Mouse (Mus musculus) retina, postnatal 1 day (tissue): Measurements from ENCODE around the gene Msln.
"Not testable (repeated sequence)": the region's sequence is repeated elsewhere in the genome, so short reads cannot be mapped to it uniquely, and the experiment has no call there.

ENCODE experiments used
- DNase-seq: peaks from one replicate; pipeline ENCODE4 v3.0.0-alpha.2; 2012

Gene Msln

DNA sequence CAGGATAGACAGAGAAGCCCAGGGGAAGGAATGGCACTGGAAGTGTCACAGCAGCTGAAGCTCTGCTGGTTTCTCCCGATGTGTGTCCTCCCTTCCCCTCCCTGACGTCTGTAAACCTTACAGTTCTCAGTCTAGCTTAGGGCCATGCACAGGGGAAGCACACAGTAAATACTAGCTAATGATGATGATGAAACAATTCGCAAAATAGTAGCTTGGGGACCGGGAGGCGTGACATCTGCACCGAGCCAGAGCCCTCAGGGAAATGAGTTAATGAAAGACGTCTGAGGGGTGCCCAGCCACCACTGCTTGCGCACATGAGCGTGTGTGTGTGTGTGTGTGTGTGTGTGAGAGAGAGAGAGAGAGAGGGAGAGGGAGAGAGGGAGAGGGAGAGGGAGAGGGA, 15.2 kb upstream of the Msln start:
- DNase-seq, result no peak

DNA sequence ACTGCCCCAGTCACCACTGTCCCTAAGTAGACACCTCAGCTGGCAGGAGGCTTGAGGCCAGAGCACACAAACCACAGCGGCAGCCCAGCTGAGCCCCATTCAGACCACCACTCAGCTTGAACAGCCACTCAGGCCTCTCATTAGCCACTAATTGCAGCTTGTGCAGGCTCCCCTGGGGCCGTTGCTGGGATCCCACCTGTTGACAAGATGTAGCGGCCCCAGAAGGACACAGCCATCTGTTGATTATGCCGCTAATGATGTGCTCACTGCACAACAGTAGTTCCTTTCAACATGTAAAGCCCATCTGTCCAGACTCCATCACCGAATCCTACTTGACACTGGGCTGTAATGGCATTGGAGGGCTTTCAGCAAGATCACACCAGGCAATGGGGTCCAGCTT, 11.7 kb upstream of the Msln start:
- peak; percentile 97 for DNase-seq

DNA sequence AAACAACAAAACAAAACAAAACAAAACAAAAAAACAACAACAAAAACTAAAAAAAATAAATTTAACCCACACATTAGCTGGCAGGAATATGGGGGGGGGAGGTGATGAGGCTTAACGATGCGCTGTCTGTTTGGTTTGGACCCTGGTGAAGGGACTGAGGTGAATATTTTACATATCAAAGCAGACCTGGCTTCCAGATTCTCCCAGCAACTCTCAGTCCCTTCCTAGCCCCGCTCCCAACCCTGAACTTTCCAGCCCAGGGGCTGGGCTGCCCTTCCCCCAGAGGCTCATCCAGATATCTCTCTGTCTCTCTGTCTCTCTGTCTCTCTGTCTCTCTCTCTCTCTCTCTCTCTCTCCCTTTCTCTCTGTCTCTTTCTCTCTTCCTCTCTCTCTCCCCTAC, 8.4 kb upstream of the Msln start:
- no peak for DNase-seq

DNA sequence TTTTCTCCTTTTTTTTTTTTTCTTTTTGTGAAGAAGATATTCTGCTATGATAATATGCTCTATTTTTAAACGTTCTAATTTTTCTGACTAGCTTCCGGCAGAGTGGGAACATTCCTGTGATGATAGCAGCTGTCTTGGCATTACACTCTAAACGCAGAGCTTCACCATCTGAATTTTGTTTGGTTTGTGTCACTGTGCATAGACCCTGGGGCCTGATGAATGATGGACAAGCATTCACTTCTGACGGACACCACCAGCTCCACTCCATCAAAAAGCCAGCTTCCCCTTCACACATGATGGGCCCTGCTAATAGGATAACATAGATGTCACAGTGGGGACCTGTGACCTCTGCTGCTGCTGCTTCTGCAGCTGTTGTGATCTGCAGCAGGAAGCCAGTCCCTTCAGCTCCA, 7.4 kb upstream of the Msln start:
- peak; percentile 64 for DNase-seq

DNA sequence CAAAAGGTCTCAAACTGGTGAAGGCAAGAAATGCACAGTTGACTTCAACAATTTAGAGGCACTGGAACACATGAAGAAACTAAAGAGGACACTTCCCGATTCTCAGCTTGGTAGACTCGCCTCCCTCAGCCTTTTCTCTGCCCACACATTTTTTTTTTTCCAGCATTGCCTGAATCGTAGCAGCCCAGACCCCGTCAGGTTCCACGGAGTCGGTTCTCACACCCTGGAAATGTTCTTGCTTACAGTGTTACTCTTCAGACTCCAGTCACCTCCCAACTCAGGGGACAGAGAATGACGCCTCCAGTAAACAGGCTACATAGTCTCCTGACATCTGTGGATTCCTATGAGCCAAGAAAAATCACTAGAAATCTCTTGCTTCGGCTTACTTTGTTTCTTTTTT, 6.0 kb upstream of the Msln start:
- no peak for DNase-seq

DNA sequence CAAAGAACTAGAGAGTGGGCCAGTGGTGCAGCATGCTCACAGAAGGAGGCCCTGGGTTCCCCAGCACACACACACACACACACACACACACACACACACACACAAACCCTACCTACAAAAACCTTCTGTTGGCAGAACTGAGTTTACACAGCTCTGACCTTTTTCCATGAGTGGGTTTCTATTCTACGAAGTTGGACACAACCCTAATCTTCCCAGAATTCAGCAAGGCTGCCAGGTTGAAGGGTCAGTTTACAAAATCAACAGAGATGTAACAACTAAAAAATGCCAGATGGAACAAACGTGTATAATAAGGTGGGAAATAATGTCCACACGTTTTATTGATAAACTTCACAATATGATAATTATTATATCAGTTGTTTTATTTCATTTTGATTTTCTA, 3.5 kb upstream of the Msln start:
- DNase-seq, result no peak

DNA sequence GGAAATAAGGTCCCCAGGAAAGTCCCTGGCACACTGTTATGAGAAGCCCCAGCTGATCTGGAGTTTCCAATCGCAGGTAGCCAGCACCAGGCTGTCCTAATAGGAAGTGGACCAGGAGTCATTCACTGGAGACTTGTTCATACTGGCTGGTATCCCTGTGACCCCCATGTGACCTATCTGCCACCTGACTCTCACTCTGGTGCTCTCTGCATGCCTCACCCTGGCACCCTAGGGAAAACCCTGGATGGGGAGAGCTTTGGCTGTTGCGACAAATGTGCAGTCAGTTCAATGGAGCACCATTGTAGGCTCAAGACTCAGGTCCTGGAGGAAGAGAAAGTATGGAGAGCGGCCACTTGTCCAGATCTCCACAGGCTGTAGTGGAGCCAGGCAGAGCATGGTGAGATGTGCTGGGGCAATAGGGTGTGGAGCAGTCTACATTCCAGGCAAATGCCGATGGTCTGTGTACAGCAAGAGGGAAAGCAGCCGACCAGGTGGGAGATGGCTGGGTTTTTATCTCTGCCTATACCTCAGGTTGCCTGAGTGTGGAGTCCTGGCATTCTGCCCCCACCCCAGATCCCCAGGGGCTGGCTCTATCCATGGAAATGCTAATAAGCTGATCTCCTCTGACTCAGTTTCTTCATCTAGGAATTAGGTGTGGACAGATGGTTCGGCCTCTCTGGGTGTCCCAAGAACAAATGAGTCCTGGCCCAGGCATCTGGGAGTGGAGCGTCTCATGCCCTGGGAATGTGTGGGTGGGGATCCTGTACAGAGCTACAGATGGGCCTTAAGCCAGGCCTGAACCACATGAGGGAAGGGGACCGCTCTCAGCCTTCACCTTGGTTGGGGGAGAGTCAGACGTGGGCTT, 2.4 kb upstream of the Msln start:
- DNase-seq, result no peak

DNA sequence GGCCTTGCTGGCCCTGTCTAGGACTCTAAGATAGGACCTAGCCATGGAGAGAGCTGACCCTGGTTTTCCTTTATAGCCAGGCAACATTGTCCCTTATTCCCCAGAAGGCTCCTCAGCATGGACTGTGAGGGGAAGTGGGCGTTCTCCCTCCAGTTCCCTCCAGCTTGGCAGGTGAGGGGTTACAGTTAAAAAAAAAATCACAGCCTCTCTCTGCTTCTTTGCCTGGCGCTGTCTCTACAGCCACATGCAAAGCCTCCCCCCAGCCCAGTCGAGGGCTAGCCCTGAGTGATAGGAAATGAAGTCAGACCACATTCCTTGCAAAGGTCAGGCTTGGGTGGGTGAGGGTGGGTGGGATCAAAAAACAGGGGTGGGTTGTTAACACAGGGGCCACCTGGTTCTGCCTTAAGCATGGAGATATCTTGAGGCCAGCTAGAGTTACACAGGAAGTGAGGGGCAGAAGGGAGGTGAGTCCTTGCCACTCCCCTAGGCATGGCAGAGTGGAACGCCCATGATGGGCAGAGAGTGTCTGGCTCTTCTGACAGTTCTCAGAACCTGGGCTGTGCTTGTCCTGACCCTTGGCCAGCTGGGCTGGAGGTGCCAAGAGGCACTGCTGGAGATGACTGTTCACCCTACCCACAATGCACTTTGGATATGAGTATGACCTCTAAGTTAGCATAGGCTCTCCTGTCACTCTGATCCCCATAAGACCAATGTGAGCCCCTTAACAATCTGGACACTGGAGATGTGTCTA, 1.6 kb upstream of the Msln start:
- DNase-seq, result no peak

DNA sequence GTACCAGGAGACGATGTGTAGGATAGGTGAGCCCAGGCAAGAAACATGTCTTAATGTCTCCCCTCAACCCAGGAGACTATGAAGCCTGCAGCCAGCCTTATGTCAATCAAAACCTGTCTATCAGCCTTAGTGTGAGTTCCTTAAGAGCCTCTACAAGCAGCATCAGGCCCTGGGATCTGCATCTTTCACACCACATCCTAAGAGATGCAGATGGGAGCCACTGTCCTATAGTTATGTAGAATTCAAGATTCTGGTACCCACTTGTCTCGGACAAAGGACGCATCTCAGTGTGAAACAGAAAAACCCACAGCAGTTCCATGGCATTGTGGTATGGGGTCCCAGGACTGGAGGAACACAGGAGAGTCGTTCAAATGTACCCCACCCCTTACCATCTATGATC, 908 bp upstream of the Msln start:
- no peak for DNase-seq

DNA sequence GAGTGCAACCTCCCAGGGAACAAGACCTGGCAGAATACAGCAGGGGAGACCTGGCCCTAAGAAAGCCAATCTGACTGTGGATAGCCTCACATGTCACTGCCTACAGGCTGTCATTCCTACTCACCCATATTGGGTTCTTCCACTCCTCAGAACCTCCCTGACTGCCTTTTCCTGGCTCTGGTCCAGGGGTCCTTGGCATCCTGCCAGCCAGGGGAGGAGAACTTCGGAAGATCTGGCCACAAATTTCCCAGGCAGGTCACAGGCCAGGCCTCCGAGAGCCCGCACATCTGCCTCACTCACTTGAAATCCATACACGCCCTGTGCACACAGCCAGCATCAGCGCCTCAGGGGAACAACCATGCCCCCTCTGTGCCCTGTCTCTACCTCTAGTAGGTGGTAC, 2.7 kb downstream of the Msln start:
- peak; percentile 72 for DNase-seq

DNA sequence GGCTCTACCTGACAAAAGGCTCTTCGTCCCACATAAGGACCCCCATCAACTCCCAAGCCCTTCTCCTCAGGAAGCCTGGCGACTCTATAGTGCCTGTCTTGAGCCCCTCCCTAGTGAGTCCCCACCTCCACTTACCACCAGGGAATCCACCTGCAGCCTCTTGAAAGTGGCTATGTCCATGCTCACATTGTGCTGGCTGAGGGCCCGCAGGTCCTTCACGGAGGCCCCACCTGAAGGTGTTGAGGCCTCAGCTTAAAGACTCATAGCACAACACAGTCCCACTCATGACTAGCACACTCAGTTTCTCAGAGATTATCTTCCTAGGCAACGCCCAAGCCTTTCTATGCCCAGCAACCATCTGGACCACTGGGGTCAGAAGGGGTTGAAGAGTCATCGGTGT, 4.9 kb downstream of the Msln start:
- DNase-seq, result no peak

DNA sequence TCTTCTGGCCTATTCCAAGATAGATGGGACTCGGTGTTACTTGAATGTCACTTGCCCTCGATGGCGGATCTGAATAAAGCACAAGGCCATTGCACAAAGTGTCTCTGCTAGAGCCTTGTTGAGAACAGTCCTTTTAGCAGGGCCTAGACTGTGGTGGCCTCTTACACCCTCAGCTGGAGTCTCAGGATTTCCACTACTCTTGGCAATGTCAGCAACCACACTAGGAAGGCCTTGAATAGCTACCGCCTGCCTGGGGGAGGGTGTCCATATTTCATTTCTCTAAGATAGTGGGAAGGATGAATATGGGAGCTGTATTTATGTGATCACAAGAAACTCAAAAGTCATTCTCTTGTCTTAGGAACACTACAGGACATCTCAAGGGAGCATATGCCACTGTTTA, 5.9 kb downstream of the Msln start:
- DNase-seq, result no peak

DNA sequence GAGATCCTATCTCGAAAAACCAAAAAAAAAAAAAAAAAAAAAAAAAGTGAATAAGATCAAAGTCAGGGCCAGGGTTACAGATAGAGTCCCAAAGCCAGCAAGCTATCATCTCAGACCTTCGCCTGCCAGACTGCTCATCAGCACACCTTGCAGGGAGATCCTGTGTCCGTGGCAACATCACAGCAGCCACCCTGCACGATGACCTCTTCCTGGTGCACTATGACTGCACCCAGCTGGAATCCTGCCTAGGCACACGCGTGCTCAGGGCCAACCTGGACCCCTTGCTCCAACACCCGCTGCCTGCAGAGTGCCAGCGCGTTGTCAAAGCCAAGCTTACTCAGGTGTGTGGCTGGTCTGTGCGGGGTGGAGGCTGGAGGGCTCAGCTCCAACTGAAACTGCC, 9.9 kb downstream of the Msln start:
- no peak for DNase-seq

DNA sequence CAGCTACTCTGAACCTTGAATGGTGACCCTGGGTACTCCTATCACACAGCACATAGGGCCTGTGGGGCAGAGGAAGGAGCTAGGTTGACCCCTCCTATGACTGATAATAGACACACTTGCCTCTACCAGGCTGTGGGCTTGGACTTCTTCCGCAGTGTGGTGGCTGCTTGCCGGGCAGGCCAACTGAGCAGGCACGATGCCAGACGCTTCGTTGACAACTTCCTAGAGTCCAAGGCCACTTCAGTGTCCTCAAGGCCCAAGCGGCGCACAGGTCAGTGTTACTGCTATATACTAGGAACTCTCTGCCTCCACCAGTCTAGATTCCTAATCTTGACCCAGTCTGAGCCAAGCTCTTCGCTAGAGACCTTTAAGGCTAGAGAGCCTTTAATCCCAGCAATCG, 10.3 kb downstream of the Msln start:
- no peak for DNase-seq

DNA sequence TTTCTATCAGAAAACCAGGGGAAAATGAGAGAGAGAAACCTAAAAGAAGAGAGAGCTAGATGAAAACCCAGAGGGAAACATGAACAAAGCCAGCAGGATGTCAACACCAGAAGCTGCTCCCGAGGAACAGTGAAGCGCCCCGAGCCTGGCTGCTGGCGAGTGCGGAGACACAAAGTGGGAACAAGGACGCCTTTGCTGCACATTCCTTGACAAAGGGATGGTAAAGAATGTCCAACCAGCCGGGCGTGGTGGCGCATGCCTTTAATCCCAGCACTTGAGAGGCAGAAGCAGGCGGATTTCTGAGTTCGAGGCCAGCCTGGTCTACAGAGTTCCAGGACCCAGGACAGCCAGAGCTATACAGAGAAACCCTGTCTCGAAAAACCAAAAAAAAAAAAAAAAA, 12.7 kb downstream of the Msln start:
- not testable (repeated sequence) for DNase-seq

DNA sequence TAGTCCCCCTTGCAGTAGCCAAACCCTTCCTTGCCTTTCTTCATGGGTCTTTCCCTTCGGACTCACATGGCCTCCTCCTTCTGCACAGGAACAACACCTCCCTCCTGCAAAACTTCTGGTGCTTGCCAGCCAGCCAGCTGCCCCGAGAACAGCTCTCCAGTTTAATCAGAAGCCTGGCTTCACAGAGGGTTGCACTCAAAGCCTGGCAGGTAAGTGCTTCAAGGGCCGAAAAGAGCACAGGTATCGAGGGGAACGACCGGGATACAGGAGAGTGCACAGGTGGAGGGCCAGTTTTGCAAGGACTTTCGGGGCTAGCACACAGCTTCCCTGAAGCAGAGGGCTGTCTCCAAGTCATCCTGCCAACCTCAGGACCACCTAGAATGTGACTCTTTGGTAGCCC, 15.3 kb downstream of the Msln start:
- DNase-seq, result no peak

DNA sequence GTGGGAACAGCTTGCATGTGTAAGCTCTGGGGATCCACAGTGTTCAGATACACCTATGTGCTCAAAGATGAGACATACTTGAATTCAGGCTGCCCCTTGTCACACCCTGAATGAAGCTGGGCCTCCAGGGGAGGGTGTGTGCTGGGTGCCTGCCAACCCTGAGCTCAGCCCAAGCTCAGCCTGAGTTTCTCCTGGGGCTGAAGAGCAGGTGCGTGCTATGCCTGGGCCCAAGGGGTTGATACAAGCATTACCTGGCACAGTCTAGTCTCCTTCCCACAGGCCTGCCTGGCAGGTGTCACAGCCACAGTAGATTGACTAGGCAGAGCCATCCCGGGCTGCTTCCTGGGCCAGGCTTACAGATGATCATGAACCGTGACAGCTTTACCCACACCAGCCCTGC, 18.4 kb downstream of the Msln start, which contains the start of gene Mslnl:
Mslnl (plus strand) TSS at position 298 of the 400 bp plus-strand sequence.
- no peak for DNase-seq

DNA sequence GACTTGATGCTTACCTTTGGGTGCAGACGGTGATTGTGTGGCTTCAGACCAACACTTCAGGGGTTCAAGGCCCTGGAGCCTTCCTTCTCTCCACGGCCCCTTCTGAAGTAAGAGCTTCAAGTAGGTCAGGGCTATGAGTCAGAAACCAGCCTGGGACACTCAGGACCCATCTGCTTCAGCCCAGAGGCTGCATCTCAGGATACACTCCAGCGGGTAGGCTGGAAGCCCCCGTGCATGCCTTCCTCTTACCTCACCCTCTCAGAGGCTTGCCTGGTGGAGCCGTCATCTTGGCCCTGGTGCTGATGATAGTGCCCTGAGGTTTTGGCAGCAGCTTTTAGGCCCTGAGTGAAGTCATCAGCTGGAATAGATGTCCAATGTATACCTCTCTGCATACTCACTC, 18.9 kb downstream of the Msln start:
- DNase-seq, result no peak

DNA sequence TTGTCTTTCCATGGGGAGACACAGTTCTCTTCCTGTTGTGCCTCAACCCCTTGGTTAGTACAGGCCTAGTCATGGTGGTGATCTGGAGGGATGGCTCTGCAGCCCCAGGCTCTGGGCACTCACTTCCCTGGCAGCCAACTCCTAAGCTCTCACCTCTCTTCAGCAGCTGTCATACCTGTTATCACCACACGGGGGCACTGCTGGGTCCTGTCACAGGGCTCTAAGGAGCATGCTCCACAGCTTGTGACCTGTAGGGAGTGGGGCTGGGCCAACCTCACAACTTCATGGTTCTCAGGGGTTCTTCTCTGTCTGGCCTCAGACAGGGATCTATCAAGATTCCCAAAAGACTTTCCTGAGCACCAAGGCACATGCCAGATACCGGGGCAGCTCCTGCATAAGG, 22.1 kb downstream of the Msln start:
- peak; percentile 93 for DNase-seq

DNA sequence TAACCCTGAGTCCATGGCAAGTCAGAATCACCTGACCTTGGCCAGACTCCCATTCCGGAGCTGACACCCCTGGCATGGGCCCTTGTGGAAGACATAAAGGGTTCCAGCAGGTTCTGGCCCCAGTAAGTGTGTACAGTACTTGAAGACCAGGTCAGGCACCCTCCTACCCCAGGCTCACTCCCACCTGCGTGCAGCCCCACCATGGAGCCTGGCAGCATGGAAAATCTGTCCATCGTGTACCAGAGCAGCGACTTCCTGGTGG, 26.2 kb downstream of the Msln start:
- no peak for DNase-seq

DNA sequence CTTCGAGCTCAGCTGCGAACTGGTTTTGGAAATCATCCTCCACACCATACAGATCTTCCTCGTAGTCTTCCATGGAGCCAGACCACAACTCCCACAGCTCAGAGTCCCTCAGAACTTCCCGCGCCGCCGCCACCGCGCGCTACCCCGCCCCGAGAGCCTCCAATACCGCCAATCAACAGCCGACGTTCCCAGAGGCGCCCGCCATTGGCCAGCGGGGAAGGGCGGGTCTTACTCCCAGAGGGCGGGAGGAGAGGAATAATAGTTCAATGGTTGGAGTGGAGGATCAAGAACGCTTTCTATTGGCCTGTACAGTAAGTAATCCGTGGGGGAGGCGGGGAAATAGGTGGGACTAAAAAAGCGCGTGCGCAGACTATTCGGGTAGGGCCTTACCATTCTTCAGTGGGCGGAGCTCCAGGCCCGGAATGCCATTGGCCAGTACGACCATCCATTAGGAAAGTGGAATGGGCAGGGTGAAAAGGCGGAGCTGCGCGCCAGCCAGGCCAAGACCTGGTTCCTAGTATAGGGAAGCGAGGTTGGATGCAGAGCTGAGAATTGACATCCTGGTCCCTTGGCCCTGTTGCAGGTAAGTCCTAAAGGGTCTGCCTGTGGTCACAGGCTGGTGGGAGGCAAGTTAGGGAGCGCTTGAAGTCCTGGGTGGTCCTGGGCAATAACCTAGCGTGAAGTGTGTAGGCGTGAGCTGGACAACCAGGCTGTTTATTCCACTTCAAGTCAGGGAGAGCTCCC, 26.7 kb downstream of the Msln start, which contains the start of the genes Chtf18 and Rpusd1:
Chtf18 (minus strand) TSS at position 155 of the 744 bp plus-strand sequence.
Rpusd1 (plus strand) TSS at position 406 of the 744 bp plus-strand sequence.
- peak; percentile 100 for DNase-seq

DNA sequence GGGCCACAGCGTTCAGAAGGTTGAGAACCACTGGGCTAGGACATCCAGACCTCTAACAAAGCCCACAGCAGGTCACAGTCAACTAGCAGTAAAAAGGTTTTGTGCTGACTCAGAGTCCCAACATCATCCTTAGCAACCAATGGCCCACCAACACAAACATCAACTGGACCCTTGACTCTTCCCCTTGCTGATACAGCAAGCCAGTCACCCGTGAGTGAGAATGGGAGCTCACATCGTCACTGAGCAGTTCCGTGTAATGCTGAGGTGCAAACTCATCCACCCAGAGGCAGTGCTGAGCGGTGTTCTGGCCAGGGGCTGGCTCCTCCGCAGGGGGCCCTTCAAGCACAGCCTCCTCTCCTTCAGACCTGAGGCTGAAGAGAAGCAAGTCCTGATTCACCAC, 28.9 kb downstream of the Msln start:
- no peak for DNase-seq

DNA sequence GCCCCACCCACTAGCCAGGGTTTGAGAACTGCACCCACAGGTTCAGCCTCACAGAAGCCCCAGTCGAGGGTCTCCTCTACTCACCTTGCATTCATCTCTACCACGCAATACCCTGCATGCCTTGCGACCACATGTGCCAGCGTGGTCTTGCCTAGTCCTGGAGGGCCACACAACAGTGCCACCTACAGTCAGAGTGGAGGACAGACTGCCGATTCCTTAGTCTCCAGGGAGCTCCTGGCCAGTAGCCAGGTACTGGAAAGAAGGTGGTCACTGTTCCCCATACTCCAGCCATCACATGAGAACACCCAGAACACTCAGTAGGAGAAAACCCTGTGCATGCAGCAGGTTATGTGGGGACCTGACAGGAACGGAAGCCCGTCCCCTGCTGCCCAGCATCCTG, 30.3 kb downstream of the Msln start:
- peak; percentile 59 for DNase-seq

DNA sequence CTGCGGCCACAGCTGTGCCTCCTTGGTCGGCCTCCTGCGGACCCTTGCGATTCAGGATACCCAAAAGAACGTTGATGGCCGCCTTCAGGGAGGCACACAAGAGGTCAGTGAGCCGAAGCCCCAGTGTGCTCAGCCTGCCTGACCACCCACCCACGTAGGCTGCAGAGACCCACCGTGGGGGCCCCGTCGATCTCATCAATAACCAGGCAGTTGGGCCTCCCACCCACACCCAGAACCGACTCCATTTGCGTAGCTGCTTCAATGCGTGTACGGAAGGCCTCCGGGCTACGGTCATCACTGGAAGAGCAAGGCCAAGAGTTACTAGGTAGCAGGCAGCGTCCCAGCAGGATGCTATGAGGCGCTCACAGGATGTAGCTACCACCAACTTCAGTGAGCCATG, 30.7 kb downstream of the Msln start:
- DNase-seq, result no peak
